Mouse (Mus musculus) ES-E14 (cell line): Measurements from ENCODE around the gene Tmem256. TPM values are rescaled to one million over a fixed set of nuclear protein-coding genes. Genes with fewer than 3 reads are reported as not detected.

Experiments used
- DNase-seq: peaks from one replicate; pipeline ENCODE4 v3.0.0-alpha.2; 2013; ENCODE audit warnings: low read depth, low spot score
- H3K27ac ChIP-seq: 2 replicates; pipeline ENCODE4 v1.5.1; 2012; ENCODE audit warnings: low read depth, mild to moderate bottlenecking, low read length, moderate library complexity, mixed read lengths; ENCODE audit not compliant: poor library complexity, insufficient read depth, severe bottlenecking
- H3K36me3 ChIP-seq: 2 replicates; pipeline ENCODE4 v1.6.1; 2012; ENCODE audit warnings: mild to moderate bottlenecking, low read length, moderate library complexity, mixed read lengths; ENCODE audit not compliant: control insufficient read depth, poor library complexity, insufficient read depth, severe bottlenecking
- H3K4me1 ChIP-seq, 2 experiments: fragments of 150-350 bp in 1 of 2; sonication (generic) in 1 of 2; 2 replicates each; pipeline ENCODE4 v1.6.1; 2012; ENCODE audit warnings: low read length in 2 of 2, mild to moderate bottlenecking in 1 of 2, mixed read lengths in 1 of 2; ENCODE audit not compliant: control insufficient read depth in 2 of 2, insufficient read depth in 2 of 2, poor library complexity in 1 of 2
- H3K4me3 ChIP-seq, 2 experiments: fragments of 150-350 bp in 1 of 2; sonication (generic) in 1 of 2; 2 replicates each; pipeline ENCODE4 v1.5.1; 2012; ENCODE audit warnings: low read length in 2 of 2, low read depth in 1 of 2, mild to moderate bottlenecking in 1 of 2, mixed read lengths in 1 of 2; ENCODE audit not compliant: insufficient read depth in 1 of 2, poor library complexity in 1 of 2, severe bottlenecking in 1 of 2
- H3K9ac ChIP-seq: 2 replicates; pipeline ENCODE4 v1.6.1; 2012; ENCODE audit warnings: low read depth, mild to moderate bottlenecking, low read length, mixed read lengths; ENCODE audit not compliant: poor library complexity, insufficient read depth, severe bottlenecking
- H3K9me3 ChIP-seq: fragments of 150-350 bp; sonication (generic); 2 replicates; pipeline ENCODE4 v1.6.1; 2012; ENCODE audit warnings: low read depth, mild to moderate bottlenecking, low read length; ENCODE audit not compliant: control insufficient read depth, insufficient read depth
- CHD2 ChIP-seq: IDR thresholded peaks from 2 replicates; pipeline ENCODE4 v1.6.1; 2014; ENCODE audit warnings: mild to moderate bottlenecking, low read depth, low read length, inconsistent platforms
- HCFC1 ChIP-seq: IDR thresholded peaks from 2 replicates; pipeline ENCODE4 v1.6.1; 2012; ENCODE audit warnings: low read length, inconsistent platforms, borderline replicate concordance; ENCODE audit not compliant: insufficient read depth
- MAFK ChIP-seq: IDR thresholded peaks from 2 replicates; pipeline ENCODE4 v1.6.1; 2014; ENCODE audit warnings: mild to moderate bottlenecking, low read depth, low read length, inconsistent platforms; ENCODE audit not compliant: insufficient read depth
- ZC3H11A ChIP-seq: IDR thresholded peaks from 2 replicates; pipeline ENCODE4 v1.6.1; 2012; ENCODE audit warnings: low read depth, mild to moderate bottlenecking, inconsistent platforms, low read length, borderline replicate concordance
- ZNF384 ChIP-seq: IDR thresholded peaks from 2 replicates; pipeline ENCODE4 v1.6.1; 2012; ENCODE audit warnings: low read depth, low read length, inconsistent platforms
- in situ Hi-C, 2 experiments: fragments of 600-800 bp; cut with MboI; formaldehyde crosslinking; loops; one replicate each; pipeline ENCODE4 v1.15.1; 2025; ENCODE audit warnings: low sequenced_read_pairs in 2 of 2, inconsistent platforms in 1 of 2; ENCODE audit not compliant: unreplicated experiment in 2 of 2
- total RNA-seq: library from RNA; depleted of rRNA; stranded (reverse); fragments of 300-350 nt; gene quantifications from 2 replicates; pipeline ENCODE4 v1.2.3, GENCODE M21; 2012

Gene Tmem256
- total RNA-seq, 1 experiment: 90.7 TPM

DNA sequence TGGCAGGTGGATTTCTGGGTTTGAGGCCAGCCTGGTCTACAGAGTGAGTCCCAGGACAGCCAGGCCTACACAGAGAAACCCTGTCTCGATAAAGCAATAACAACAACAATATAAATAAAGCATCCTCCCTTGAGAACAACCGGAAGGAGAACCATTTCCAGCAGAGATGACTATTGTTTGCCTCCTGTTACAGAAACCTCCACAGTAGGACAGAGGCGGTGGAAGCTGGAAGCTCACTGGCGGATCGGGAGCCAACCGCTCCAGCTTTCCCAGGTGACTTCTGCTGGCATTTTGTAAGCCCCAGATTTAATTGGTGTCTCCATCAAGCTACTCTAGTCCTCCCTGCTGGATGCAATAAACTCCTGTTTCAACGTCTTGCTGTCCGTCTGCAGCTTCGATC is 27.2 kb downstream of the Tmem256 start:
- no peak for DNase-seq
- Histone ChIP-seq H3K27ac (no peak overlapping the region), H3K36me3 (no peaks in the 10 kb centered on the region), H3K9me3 (no peaks in the 10 kb centered on the region), H3K4me3 (no peak overlapping the region), H3K4me1 (peaks cover 2 to 5% of the 10 kb centered on the region in 2 experiments; a peak in 2 of 4 replicates), H3K9ac (no peak overlapping the region)
- in situ Hi-C loops: no loop called here
- TF ChIP-seq ZC3H11A (no peak), CHD2 (no peak), HCFC1 (no peak), MAFK (no peak), ZNF384 (no peak)

DNA sequence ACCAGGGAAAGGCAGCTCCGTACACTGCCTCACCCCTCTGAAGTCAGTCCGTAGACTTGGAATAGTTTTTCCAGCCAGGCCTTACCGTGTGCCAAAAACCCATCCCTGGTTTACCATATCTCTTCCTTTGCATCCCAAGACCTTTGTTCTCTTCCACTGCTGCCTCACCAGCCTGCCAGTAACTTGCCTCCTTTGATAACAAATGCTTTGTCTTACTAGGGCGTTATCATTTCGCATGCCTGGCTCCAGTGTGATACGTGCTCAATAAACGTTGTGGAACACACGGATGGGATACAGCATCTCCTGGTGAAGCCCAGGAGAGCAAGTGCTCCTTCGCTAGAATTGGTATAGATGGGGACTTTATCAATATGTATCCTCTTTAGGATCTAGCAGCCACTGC is 29.0 kb downstream of the Tmem256 start:
- Histone ChIP-seq H3K9me3 (no peaks in the 10 kb centered on the region), H3K27ac (no peak overlapping the region), H3K4me3 (no peak overlapping the region), H3K36me3 (no peaks in the 10 kb centered on the region), H3K9ac (no peak overlapping the region), H3K4me1 (peaks cover 2 to 5% of the 10 kb centered on the region in 2 experiments; a peak in 2 of 4 replicates)
- no peak for DNase-seq
- in situ Hi-C loops: no loop called here
- TF ChIP-seq ZNF384 (no peak), CHD2 (no peak), ZC3H11A (no peak), HCFC1 (no peak)

DNA sequence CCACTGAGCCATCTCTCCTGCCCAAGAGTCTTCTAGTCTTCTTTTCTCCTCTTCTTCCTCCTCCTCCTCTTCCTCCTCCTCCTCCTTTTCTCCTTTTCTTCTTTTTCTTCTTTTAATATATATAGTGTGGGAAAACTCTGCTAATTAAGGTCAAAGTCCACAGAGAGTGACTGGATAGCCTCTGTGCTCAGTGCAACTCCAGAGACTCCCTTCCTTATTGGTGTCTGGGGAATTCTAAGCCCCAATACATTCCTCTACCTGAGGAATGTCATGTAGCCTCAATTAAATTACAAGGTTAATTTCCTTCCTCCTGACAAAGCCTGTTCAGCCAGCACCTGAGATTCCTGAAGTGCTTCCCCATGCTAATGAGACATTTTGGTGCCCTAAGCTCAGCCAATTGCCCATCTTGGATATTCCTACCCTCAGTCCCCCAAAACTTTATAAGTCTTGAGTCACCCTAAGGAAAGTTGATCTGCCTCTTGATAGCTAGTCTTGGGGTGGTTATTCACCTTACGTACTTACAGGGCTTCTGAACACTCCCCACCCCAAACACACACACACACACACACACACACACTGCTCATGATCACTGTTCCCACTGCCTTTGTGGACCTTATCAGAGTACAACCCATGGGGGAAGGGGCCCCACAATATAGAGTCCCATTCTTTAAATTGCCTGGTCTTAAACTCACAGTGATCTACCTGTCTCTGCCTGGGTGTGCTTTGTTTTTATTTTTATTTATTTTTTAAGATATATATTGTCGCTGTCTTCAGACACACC is 32.2 kb downstream of the Tmem256 start:
- Histone ChIP-seq H3K27ac (no peak overlapping the region), H3K9ac (no peak overlapping the region), H3K4me1 (peaks cover 2 to 5% of the 10 kb centered on the region in 2 experiments; a peak in 1 of 4 replicates), H3K36me3 (no peaks in the 10 kb centered on the region), H3K9me3 (no peaks in the 10 kb centered on the region), H3K4me3 (no peak overlapping the region)
- DNase-seq: no peak
- TF ChIP-seq ZC3H11A: no peak
- no peak for TF ChIP-seq MAFK
- no peak for TF ChIP-seq CHD2
- TF ChIP-seq HCFC1: no peak
- in situ Hi-C loops: loop anchor here in 1 of 2 experiments (10.0 kb wide), 1 partner anchor 66 kb away; the partner anchor contains the start of genes Fgf11 and Tmem102

DNA sequence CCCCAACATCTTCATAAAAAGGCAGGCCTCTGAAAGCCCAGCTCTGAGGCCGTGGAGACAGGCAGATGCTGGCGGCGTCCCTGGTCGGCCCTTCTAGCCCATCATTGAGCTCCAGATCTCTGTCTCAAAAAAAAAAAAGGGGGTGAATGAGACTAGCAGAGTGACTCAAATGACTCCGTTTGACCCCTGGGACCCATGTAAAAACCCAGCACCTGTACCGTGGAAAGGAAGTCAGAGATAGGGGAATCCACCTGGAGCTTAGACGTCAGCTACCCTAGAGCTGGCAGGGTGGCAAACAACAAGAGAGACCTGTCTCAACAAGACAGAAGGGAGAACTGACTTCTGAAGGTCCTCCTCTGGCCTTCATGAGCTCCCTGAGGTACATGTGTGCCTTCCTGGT is 33.5 kb downstream of the Tmem256 start:
- no peak for DNase-seq
- in situ Hi-C loops: loop anchor here in 1 of 2 experiments (10.0 kb wide), 1 partner anchor 67 kb away; the partner anchor contains the start of genes Fgf11 and Tmem102
- Histone ChIP-seq H3K9ac (no peak overlapping the region), H3K4me3 (no peak overlapping the region), H3K4me1 (peaks cover 2 to 8% of the 10 kb centered on the region in 2 experiments; a peak in 1 of 4 replicates), H3K9me3 (no peaks in the 10 kb centered on the region), H3K36me3 (no peaks in the 10 kb centered on the region), H3K27ac (no peak overlapping the region)
- no peak for TF ChIP-seq CHD2
- no peak for TF ChIP-seq ZNF384
- no peak for TF ChIP-seq HCFC1
- no peak for TF ChIP-seq ZC3H11A
